Mouse (Mus musculus) E14TG2a.4 (cell line): ENCODE measurements at regions not wholly inside any gene's neighbourhood (a gene's known extent, or its start where the extent isn't known, plus 50 kb on each side); places are given as distances from the start of the nearest gene placed in this dataset.

Source experiments
- H3K27me3 ChIP-seq: 2 replicates; pipeline ENCODE4 v1.6.1; 2014; ENCODE audit warnings: low read length, control low read depth; ENCODE audit not compliant: insufficient read depth
- H3K36me3 ChIP-seq: 2 replicates; pipeline ENCODE4 v1.6.1; 2014; ENCODE audit warnings: low read length, control low read depth; ENCODE audit not compliant: insufficient read depth
- H3K4me1 ChIP-seq: replicated peaks from 2 replicates; pipeline ENCODE4 v1.6.1; 2014; ENCODE audit warnings: low read depth, low read length, control low read depth
- H3K4me3 ChIP-seq: replicated peaks from 2 replicates; pipeline ENCODE4 v1.5.1; 2014; ENCODE audit warnings: mild to moderate bottlenecking, low read length
- H3K9me3 ChIP-seq: 2 replicates; pipeline ENCODE4 v1.6.1; 2014; ENCODE audit warnings: low read length, control low read depth
- CTCF ChIP-seq: conservative IDR thresholded peaks from 2 replicates; pipeline ENCODE4 v1.5.1; 2014; ENCODE audit warnings: low read length
- NANOG ChIP-seq: IDR thresholded peaks from 2 replicates; pipeline ENCODE4 v1.6.1; 2014; ENCODE audit warnings: borderline replicate concordance, low read length, mixed read lengths
- POU5F1 ChIP-seq: IDR thresholded peaks from 2 replicates; pipeline ENCODE4 v1.6.1; 2014; ENCODE audit warnings: low read length, borderline replicate concordance

DNA sequence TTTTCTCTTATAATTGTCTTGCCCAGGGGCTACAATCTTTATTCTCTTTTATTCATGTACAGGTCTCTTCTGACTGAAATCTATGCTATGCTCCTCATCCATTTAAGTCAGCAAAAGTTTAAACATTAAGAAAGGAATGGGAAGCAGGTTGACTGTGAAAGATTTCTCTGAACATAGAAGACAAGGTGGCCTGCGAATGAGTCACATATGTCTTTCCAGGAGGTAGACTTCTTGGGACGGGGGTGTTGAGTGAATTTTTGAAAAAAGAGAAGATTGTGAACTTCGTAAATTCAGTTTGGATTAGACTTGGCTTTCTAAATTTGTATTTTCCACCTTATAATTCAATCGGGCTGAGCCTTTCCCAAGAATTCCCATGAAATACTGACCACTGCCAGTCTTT is 384.3 kb downstream of the Tmem132b start:
- peaks cover 17% of the 10 kb centered on the region for H3K9me3 ChIP-seq
- H3K4me1 ChIP-seq = no peaks in the 10 kb centered on the region

DNA sequence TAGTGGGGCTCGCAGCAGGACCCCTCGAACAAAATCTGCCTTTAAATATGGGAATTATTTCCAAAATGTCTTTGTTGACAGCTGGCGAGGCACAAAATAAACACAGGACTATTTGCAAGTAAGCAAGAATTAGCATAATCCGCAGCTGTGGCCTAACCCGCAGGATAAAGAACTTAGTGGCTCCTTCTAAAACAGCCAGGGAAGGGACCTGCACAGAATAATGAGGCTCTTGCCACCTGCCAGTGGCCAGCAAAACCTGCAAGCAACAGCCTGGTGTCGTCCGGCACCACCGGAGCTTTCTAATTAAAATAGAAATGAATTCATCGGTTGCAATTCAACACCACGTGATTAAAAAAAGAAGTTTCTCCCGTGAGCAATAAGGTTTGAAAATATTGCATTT is 389.4 kb downstream of the Tmem132b start:
- Histone ChIP-seq H3K4me3 (no peak overlapping the region), H3K9me3 (peaks cover 14% of the 10 kb centered on the region), H3K27me3 (no peaks in the 10 kb centered on the region), H3K4me1 (no peaks in the 10 kb centered on the region), H3K36me3 (no peaks in the 10 kb centered on the region)
- TF ChIP-seq NANOG (no peak), POU5F1 (no peak), CTCF (no peak)

More for the DNA sequence above, 384.3 kb downstream of the Tmem132b start:
- Histone ChIP-seq H3K36me3 (no peaks in the 10 kb centered on the region), H3K4me3 (no peak overlapping the region), H3K27me3 (no peaks in the 10 kb centered on the region)
- TF ChIP-seq POU5F1 = no peak
- no peak for TF ChIP-seq CTCF
- no peak for TF ChIP-seq NANOG

DNA sequence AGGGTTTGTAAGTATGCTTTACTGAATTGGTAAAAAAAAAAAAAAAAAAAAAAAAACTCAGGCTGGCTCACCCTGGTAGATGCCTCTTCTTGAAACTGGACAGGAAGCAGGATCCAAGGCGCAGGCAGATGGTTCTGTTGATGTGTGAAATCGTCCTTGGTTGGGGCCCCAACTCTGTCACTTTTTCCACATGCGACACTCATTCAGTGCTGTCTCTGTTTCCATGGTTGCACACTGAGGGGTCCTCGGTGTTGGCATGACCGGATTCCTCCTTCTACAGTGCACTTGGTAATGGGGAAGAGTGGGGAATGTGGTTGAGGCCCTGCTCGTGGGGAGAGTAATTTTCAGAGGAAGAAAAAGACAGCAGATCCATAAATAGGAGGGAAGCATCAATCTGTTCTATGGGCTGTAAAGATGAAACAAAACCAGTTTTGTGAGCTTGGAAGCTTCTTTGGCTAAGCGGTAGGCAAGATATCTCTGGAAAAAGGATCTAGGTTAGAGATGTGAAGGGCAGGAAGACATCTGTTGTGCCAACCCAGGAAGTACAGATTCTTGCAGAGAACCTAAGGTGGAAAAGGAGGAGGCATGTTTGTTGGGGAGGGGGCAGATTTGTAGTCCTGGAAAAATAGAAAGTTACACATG is 394.4 kb downstream of the Tmem132b start:
- no peaks in the 10 kb centered on the region for H3K9me3 ChIP-seq
- H3K27me3 ChIP-seq = no peaks in the 10 kb centered on the region
- TF ChIP-seq POU5F1 (no peak), CTCF (no peak), NANOG (no peak)
- no peaks in the 10 kb centered on the region for H3K4me1 ChIP-seq
- no peaks in the 10 kb centered on the region for H3K36me3 ChIP-seq
- no peak overlapping the region for H3K4me3 ChIP-seq

DNA sequence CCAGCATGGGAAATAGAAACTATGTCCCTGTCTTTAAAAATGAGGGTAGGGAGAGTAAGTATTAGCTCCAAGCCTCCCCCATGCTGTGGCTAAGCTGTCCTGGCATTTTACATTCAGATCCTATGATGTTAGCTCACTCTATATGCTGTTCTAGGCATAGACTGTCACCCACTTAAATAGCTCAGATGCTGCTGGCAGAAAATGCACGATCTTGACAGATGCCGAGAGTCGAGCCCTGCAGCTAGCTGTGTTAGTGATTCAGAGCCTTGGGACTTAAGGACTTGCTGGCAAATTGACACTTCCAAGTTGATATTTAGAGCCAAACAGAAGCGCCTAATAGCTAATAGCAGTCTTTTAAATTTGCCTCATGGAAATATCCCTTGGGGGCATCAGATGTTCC is 399.9 kb downstream of the Tmem132b start:
- no peaks in the 10 kb centered on the region for H3K9me3 ChIP-seq
- H3K4me3 ChIP-seq = no peak overlapping the region
- no peak for TF ChIP-seq NANOG
- no peak for TF ChIP-seq POU5F1
- TF ChIP-seq CTCF = no peak
- H3K36me3 ChIP-seq = no peaks in the 10 kb centered on the region
- no peaks in the 10 kb centered on the region for H3K27me3 ChIP-seq
- H3K4me1 ChIP-seq = no peaks in the 10 kb centered on the region

DNA sequence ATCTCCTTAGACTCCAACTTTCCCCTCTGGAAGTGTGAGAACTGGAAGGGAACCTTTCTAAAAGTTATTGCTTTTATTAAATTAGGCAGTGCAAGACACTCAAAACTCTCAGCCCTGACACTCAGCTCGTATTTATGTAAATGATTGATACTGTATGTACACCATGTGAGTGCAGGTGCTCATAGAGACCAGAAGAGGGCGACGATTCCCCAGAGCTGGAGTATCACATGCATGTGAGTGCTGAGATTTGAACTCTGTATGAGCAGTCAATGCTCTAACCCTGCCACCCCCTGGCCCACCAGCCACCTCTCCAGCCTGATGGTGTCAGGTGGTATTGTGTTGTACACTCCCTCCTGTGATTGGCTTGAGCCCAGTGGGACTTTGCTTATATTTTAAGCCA is 407.8 kb downstream of the Tmem132b start:
- H3K36me3 ChIP-seq = no peaks in the 10 kb centered on the region
- H3K9me3 ChIP-seq = no peaks in the 10 kb centered on the region
- H3K4me3 ChIP-seq = no peak overlapping the region
- no peaks in the 10 kb centered on the region for H3K27me3 ChIP-seq
- TF ChIP-seq CTCF = peak; percentile 26; the same call in 1 of the 2 replicates
- no peak for TF ChIP-seq POU5F1
- H3K4me1 ChIP-seq = no peaks in the 10 kb centered on the region

DNA sequence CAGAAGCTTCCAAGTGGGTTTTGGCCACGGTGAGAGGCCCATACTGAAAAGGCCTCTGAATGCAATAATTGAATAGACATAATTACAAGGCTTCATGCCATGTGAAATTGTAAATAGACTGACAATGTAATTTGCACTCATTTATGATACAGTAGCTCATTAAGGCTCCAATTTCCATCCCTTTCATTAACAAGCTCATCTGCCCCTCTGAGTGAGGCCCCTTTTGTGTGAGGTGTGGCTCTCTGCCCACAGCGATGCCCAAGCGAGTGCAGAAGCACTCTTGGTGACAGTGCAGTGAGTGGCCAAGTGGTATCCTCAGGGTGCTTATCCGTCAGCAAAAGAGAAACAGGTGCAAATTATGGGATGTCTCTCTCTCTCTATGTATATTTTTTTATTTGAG is 415.2 kb downstream of the Tmem132b start:
- Histone ChIP-seq H3K4me1 (peaks cover 4% of the 10 kb centered on the region; the same call in 1 of the 2 replicates), H3K27me3 (no peaks in the 10 kb centered on the region), H3K9me3 (no peaks in the 10 kb centered on the region), H3K36me3 (no peaks in the 10 kb centered on the region), H3K4me3 (no peak overlapping the region)
- TF ChIP-seq NANOG (no peak), CTCF (no peak), POU5F1 (no peak)

DNA sequence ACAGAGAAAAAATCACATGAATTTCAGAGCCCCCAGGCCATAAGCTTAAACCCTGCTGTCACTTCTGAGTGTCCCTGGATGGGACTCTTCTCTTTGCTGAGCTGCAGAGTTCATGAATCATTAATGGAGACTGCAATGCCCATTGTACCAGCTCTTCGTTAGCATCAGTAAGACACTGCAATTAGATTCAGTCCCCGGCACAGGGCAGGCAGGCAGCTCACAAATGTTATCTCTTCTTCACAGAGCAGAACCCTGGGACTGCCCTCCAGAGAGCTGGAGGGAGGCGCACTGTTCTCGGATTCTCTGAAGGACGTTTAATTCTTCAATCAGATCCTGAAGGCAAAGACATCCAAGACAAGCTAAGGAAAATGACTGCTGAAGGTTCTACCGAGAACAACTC is 420.1 kb downstream of the Tmem132b start:
- TF ChIP-seq CTCF (no peak), POU5F1 (no peak), NANOG (no peak)
- H3K27me3 ChIP-seq = no peaks in the 10 kb centered on the region
- H3K9me3 ChIP-seq = peaks cover 10% of the 10 kb centered on the region
- H3K4me1 ChIP-seq = no peaks in the 10 kb centered on the region
- no peaks in the 10 kb centered on the region for H3K36me3 ChIP-seq
- H3K4me3 ChIP-seq = no peak overlapping the region

DNA sequence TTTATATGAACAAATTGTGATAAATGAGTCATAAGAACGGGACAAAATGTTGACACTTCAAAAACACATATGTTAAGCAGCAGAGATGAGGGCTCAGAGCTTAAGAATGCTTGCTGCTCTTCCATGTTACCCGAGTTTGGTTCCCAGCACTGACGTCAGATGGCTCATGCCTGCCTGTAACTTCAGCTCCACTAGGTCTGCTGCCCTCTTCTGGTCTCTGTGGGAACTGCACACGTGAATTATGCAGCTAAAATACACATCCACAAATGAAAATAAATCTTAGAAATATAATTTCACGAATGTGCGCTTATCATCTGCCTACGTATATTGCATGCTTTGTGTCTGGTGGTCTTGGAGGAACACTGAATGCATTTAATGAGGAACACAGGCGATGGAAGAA is 432.5 kb downstream of the Tmem132b start:
- no peak overlapping the region for H3K4me3 ChIP-seq
- peaks cover 13% of the 10 kb centered on the region; the same call in 1 of the 2 replicates for H3K9me3 ChIP-seq
- TF ChIP-seq CTCF (peak; percentile 97), POU5F1 (no peak), NANOG (no peak)

DNA sequence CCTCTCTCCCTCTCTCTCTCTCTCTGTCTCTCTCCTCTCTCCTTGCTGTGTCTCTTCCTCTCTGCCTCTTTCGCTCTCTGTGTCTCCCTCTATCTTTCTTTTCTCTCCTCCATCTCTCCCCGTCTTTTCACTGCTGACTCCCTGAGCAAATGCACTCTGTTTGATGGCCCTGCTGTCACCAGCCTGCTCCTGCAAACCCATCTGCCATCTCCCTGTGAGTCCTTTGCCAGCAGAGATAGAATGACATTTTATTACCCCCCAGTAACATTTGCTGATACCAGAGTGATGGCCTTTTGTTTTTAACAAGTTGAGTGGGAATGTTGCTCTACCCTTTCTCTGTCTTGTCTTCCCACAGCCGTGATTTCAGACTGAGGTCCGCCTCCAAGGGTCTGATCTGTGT is 436.6 kb downstream of the Tmem132b start:
- Histone ChIP-seq H3K27me3 (no peaks in the 10 kb centered on the region), H3K36me3 (no peaks in the 10 kb centered on the region), H3K9me3 (peaks cover 13% of the 10 kb centered on the region; the same call in 1 of the 2 replicates), H3K4me1 (no peaks in the 10 kb centered on the region), H3K4me3 (no peak overlapping the region)
- TF ChIP-seq NANOG = no peak
- TF ChIP-seq POU5F1 = no peak
- TF ChIP-seq CTCF = no peak

More for the DNA sequence above, 432.5 kb downstream of the Tmem132b start:
- no peaks in the 10 kb centered on the region for H3K36me3 ChIP-seq
- no peaks in the 10 kb centered on the region for H3K4me1 ChIP-seq
- H3K27me3 ChIP-seq = no peaks in the 10 kb centered on the region
